Mouse (Mus musculus): Measurements from ENCODE around the gene Prm2.

Prm2 gene

GRCm38 (mm10) chr16:10776322-10776721 lies 19.6 kb downstream of the Prm2 start:
- DNase-seq (ENCODE audit: low spot score), result no peak

GRCm38 (mm10) chr16:10774726-10775125 lies 21.2 kb downstream of the Prm2 start:
- no peak for DNase-seq (ENCODE audit: low spot score)

- DNase-seq (ENCODE audit: low spot score), result no peak
These were observed 22.4 kb downstream of the Prm2 start for GRCm38 (mm10) chr16:10773543-10773942.

- DNase-seq (ENCODE audit: low spot score), result peak; percentile 28
These were observed 24.0 kb downstream of the Prm2 start for GRCm38 (mm10) chr16:10771769-10772510.

GRCm38 (mm10) chr16:10770531-10771325 lies 25.2 kb downstream of the Prm2 start:
- no peak for DNase-seq (ENCODE audit: low spot score)

- no peak for DNase-seq (ENCODE audit: low spot score)
These were observed 26.3 kb downstream of the Prm2 start for GRCm38 (mm10) chr16:10769661-10770060.

GRCm38 (mm10) chr16:10768821-10769220 lies 27.1 kb downstream of the Prm2 start:
- no peak for DNase-seq (ENCODE audit: low spot score)

- DNase-seq (ENCODE audit: low spot score), result peak; percentile 88
These were observed 28.8 kb downstream of the Prm2 start for GRCm38 (mm10) chr16:10767158-10767557.

- DNase-seq (ENCODE audit: low spot score), result no peak
These were observed 31.6 kb downstream of the Prm2 start for GRCm38 (mm10) chr16:10764323-10764722.

GRCm38 (mm10) chr16:10763540-10764264 lies 32.2 kb downstream of the Prm2 start:
- DNase-seq (ENCODE audit: low spot score), result no peak

GRCm38 (mm10) chr16:10762569-10763180 lies 33.3 kb downstream of the Prm2 start:
- DNase-seq (ENCODE audit: low spot score), result no peak

GRCm38 (mm10) chr16:10761182-10761581 lies 34.8 kb downstream of the Prm2 start:
- peak; percentile 34 for DNase-seq (ENCODE audit: low spot score)

GRCm38 (mm10) chr16:10756168-10756567 lies 39.8 kb downstream of the Prm2 start:
- DNase-seq (ENCODE audit: low spot score), result no peak

GRCm38 (mm10) chr16:10754521-10755296 lies 41.2 kb downstream of the Prm2 start:
- DNase-seq (ENCODE audit: low spot score), result no peak

GRCm38 (mm10) chr16:10749824-10750223 lies 46.1 kb downstream of the Prm2 start:
- no peak for DNase-seq (ENCODE audit: low spot score)

- DNase-seq (ENCODE audit: low spot score), result no peak
These were observed 46.7 kb downstream of the Prm2 start for GRCm38 (mm10) chr16:10749226-10749625.

All from embryo, embryonic 10 days (tissue).